Mouse (Mus musculus) frontal cortex, adult (tissue): ENCODE data around the gene Phc2.
A peak's percentile ranks its signal among the peaks of the same experiment; 100 is the strongest.
"Not testable (repeated sequence)": the region's sequence is repeated elsewhere in the genome, so short reads cannot be mapped to it uniquely, and the experiment has no call there.

Experiments
- ATAC-seq: cut with Nextera tagmentation; 2 replicates; pipeline ENCODE4 v1.9.2; 2017; ENCODE audit warnings: mild to moderate bottlenecking, moderate library complexity, mixed read lengths; ENCODE audit not compliant: low TSS enrichment

Phc2 gene

GRCm38 (mm10) chr4:128645896-128646295 is 8.6 kb upstream of the Phc2 start:
- no peak for ATAC-seq

- ATAC-seq = no peak
These were observed 7.7 kb upstream of the Phc2 start for GRCm38 (mm10) chr4:128646762-128647161.

DNA sequence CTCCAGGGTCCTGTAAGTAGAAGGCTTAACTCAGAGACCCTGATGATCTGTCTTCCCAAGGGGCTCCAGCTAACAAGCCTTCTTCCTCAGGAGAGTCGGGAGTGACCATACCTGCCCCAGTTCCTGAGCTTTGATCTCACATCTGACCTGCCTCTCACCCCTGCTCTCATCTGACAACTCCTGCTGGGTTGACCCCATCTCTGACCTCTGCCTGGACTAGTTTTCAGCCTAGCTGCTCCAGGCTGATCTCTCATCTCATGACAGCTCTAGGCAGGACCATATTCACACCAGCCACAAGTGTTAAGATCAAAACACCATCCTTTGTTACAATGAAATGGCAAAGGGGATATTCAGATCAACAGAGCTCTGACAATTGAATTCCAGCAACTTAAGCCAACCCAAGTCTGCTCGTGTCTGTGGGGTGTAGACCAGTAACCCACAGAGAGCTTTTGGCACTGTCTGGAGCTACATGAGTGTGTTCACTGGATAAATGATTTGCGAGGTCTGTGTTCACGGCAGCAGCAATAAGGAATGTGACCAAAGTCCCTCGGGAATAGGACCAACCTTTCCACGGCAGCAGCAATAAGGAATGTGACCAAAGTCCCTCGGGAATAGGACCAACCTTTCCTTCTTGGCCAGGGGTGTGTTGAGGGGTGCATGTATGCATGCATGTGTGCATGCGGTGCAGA is 5.8 kb upstream of the Phc2 start:
- ATAC-seq = no peak

DNA sequence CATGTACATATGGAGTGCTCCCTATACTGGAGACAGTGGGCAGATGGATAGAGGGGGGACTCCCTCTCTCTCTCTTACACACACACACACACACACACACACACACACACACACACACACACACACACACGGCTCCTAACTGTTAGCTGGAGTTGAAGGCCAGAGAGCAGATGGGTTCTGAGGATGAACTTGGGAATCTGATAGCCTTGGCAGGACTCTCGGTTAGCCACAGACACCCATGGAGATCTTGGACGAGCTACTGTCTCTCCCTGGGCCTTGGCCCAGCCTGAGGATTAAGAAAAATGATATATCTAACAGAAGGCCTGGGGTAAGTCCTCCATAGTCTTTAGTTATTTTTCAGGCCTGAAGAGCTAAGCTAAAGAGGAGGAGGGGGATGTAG is 3.0 kb upstream of the Phc2 start:
- ATAC-seq = no peak

- ATAC-seq = no peak
These were observed 1.8 kb upstream of the Phc2 start for GRCm38 (mm10) chr4:128652584-128653298.

DNA sequence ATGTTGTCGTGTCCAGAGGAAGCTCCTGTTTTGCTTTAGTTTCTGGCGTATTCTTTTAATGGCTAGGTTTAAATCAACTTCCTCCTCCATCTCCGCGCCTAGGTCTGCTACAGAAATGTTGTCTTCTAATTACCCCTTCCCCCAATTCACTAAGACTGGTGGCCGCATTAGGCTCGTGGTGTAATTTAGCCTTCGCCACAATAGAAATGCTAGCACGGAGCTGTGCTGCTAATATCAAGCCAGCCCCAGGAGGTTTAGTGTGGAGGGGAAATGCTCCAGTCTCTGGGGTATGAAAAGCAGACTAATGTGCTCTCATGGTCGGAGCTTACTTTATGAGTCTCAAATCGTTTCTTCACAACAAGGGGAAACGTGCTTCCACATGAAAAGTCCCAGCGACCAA is 944 bp downstream of the Phc2 start:
- ATAC-seq = no peak

DNA sequence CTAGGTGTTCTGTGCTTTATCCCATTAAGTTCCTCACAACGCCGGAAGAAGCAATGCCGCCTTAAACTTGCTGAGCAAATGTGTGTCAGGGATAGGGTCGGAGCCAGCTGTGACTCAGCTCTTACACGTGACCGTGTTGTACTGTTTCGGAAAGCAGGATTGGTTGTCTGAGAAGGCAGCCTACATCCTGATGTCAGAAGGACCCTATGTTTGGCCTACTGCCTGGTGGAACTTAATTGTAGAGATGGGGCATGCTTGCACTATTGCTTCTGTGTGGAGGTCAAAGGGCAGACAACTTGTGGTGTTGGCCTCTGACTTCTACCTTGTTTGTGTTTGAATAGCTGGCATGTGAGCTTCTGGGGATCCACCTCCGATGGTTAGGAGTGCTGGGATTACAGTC is 5.7 kb downstream of the Phc2 start:
- ATAC-seq = no peak

DNA sequence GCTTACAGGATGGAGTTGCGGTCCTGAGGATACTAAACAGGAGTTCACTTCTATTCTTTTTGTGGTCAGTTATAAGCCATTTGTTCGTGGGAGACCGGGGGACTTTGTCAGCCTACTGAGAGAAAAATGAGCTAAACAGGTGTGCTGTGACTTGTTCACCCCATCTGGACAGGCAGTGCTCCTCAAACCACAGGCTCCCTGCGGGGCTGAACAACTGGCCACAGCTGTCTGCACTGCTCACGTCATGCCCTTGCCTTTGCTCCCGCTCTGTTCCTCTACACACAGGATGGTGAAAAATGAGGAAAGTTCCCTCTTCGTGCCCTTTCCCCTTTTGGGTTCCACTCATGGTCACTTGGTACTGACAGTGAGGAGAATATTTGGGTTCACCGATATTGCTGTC is 6.6 kb downstream of the Phc2 start:
- ATAC-seq = no peak

DNA sequence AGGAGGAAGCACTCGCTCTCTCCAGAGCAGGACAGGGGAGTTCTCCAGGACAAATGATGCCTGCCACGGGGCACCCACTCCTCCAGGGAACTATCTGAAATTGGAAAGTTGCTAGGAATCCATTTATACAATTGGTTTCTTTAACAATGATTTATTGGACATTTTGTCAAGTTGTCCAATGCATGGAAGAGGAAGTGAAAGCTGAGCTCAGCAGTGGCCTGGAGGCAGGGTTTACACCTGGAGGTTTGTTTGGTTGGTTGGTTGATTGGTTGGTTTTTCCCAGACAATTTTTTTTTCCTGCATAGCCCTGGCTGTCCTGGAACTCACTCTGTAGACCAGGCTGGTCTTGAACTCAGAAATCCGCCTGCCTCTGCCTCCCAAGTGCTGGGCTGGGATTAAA is 9.5 kb downstream of the Phc2 start:
- no peak for ATAC-seq

DNA sequence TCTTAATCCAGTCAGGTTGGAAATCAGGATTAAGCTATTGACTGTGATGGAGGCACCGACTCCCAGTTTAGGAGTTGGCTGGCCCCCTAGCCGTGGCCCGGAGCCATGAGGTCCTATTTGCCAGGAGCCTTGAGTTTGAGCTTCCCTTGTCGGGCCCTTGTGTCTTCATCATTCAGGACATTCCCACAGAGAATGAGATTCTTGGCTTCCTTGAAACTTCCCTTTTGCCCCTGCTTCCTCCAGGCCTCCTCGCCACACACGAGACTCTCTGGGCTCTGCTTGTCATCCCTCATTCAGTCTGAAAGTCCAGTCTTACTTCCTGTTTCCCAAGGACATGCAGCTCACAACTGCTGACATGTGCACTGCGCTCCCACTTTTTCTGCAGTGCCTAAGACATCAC is 11.9 kb downstream of the Phc2 start:
- ATAC-seq = not testable (repeated sequence)

GRCm38 (mm10) chr4:128667195-128667594 is 12.7 kb downstream of the Phc2 start:
- ATAC-seq = not testable (repeated sequence)

- no peak for ATAC-seq
These were observed 14.7 kb downstream of the Phc2 start for GRCm38 (mm10) chr4:128669229-128669628.

DNA sequence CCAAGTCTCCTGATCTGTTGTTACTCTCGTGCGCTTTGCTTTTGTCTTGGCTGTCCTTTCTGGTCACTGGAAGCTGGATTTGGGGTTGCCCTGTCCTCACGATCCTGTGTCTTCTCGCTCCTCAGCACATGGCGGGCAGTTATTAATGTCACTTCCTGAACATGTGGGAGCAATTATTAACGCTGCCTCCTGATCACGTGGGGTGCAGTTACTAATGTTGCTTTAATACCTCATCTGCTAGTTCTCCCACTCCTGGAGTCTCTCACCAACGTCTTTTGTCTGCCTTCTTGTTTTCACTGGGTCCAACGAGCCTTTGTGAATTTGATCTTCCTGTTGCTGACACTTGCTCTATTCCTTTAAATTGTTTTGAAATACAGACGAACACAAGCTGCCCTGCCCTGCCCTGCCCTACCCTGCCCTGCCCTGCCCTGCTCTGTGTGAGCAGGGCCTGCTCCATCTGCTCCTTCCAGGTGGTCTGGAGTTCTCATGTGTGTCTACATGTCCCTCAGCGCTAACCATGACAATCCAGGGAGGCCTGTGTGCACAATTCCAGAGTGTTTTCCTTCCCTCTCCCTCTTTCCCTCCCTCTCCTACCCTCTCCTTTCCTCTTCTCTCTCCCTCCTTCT is 16.2 kb downstream of the Phc2 start:
- no peak for ATAC-seq

- no peak for ATAC-seq
These were observed 18.0 kb downstream of the Phc2 start for GRCm38 (mm10) chr4:128672494-128672893.

- ATAC-seq = no peak
These were observed 24.2 kb downstream of the Phc2 start for GRCm38 (mm10) chr4:128678564-128679217.

DNA sequence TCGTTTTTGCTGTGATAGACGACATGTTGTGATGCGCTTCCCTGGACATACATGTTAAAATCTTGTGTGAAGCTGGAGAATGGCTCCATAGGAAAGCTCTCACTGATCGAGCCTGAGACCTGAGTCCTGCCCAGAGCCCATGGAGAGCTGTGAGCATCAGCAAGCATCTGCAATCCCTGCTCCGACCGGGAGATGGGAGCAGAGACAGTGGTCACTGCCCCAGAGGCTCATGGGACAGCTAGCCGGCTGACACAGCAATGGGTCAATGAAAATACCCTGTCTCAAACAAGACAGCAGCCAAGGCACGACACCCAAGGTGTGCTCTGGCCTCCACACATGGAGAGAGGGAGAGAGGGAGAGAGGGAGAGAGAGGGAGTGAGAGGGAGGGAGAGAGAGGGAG is 26.6 kb downstream of the Phc2 start:
- ATAC-seq = no peak

GRCm38 (mm10) chr4:128682281-128682680 is 27.8 kb downstream of the Phc2 start:
- peak; percentile 60 for ATAC-seq

- ATAC-seq = no peak
These were observed 29.2 kb downstream of the Phc2 start for GRCm38 (mm10) chr4:128683706-128684105.

DNA sequence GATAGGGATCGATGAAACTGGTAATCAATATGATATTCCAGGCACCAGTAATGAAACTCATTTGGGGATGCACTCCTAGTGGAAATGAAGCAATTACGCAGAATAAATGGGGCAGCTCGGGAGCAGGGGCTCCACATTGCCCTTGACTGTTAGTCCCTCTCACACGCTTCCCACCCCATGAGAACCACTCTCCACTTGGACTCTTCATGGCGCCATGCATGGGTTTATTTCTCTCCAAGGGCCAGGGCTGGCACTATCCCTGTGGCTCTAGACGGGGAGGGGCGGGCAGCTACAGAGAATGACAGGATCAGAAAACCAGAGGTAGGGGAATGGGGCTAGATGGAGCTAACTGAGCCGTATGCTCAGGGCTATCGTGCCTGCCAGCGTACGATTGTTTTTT is 29.6 kb downstream of the Phc2 start:
- no peak for ATAC-seq

GRCm38 (mm10) chr4:128688513-128688913 is 34.0 kb downstream of the Phc2 start:
- no peak for ATAC-seq

GRCm38 (mm10) chr4:128688976-128689375 is 34.5 kb downstream of the Phc2 start:
- peak; percentile 81 for ATAC-seq

GRCm38 (mm10) chr4:128689739-128690304 is 35.3 kb downstream of the Phc2 start:
- no peak for ATAC-seq
